Mouse (Mus musculus) left cerebral cortex, postnatal 14 days (tissue): ENCODE results near the gene Chd2. TPM values are rescaled to one million over a fixed set of nuclear protein-coding genes. Genes with fewer than 3 reads are reported as not detected.
A peak's percentile ranks its signal among the peaks of the same experiment; 100 is the strongest.

ENCODE experiments used
- DNase-seq, 2 experiments: peaks; one replicate each; pipeline ENCODE4 v3.0.0; 2021 to 2022; ENCODE audit warnings: low spot score in 2 of 2, mixed read lengths in 1 of 2
- intact Hi-C: fragments of 180-260 bp; cut with DNase I; formaldehyde crosslinking; loops from one replicate; pipeline ENCODE4 v1.15.1; 2025
- total RNA-seq, 2 experiments: library from RNA; stranded (reverse); gene quantifications; 2 replicates each; pipeline ENCODE4 v1.2.3; 2021

Gene Chd2
- total RNA-seq, 2 experiments from 2014 or later, result 39.0 to 43.9 TPM

GRCm38 (mm10) chr7:73546561-73547510 lies 5.2 kb upstream of the Chd2 start:
- intact Hi-C loops, result no loop called here
- DNase-seq, result no peak

DNA sequence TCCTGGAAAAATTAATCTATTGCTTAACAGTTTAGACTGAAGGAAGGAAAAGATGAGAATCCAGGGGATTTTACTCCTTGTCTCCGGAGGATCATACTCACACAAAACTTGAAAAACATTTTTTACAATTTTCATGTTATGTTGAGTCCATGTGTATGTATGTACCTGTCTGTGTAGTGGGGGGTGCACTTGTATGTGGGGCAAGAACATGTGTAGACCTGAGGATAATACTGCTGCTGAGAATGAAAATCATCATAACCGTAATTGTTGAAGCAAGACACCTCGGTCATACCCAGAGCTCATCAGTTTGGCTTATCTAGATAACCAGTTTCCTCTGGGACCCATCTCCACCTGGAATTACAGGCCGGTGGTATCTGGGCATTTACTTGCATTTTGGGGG lies 3.4 kb upstream of the Chd2 start:
- intact Hi-C loops, result no loop called here
- no peak for DNase-seq

GRCm38 (mm10) chr7:73542131-73542853 lies 662 bp upstream of the Chd2 start:
- intact Hi-C loops, result no loop called here
- DNase-seq, result no peak

GRCm38 (mm10) chr7:73541079-73541390 lies 595 bp downstream of the Chd2 start:
- no peak for DNase-seq
- intact Hi-C loops, result loop anchor here (2.0 kb wide), 1 partner anchor 16 kb away; no protein-coding TSS in a partner anchor

- DNase-seq, result no peak
- intact Hi-C loops, result loop anchor here (2.0 kb wide), 1 partner anchor 16 kb away; no protein-coding TSS in a partner anchor
Observed at GRCm38 (mm10) chr7:73540202-73541078, 1.2 kb downstream of the Chd2 start.

DNA sequence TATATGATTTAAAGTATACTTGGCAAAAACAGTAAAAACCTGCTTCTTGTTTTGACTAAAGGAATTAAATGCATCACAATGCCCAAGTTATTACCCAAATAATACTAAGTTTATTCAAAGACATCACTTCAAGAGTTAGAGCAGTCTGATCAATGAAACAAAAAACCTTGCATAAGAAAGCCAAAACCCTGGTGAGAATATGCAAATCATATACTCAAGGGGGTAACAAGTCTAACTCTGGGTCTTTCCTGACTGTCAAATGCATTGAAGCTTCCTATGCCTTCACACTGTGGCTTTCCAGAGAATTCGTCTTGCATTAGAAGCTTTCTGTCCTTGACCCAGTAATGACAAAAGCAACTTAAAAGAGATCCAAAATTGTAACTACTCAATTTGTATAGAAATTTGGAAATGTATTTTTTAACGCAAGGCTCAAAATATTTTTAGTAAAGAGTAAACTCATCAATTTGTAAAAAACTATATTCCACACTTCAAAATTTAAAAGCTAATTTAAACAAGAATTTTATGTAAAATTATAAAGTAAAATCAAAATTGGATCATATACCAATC lies 2.4 kb downstream of the Chd2 start:
- DNase-seq, result no peak
- intact Hi-C loops, result no loop called here

DNA sequence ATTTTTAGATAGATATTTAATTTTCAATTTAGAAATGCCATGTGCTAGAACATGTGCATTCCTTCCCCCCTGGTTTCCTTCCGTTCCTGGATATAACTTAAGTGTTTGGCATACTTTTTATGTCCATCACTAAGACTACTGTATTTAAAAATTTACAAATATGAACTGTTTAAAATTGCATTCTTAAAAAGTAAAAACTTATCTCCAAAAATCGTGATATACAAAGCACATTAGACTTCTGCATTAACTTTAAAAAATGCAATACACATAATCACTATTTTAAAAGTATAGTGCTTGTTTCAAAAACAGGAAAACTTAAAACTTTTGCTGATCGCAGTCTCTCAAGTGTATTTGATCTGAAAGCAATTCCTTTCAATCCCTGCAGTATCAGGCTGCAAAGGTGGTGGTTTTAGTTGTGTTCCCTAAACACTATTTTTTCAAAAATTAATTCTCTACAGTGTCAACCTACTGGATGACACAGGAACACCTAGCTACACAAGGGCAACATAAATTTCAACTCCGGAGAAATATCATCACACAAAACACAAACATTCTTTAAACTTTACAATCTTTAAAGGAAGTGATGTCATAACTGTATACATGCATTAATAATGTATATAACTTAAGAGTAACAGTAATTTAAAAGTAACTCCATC lies 3.1 kb downstream of the Chd2 start:
- no peak for DNase-seq
- intact Hi-C loops, result no loop called here

GRCm38 (mm10) chr7:73537634-73538423 lies 3.8 kb downstream of the Chd2 start:
- intact Hi-C loops, result loop anchor here (1.0 kb wide), 1 partner anchor 80 kb away; no protein-coding TSS in a partner anchor
- peak; percentile 100 for DNase-seq

- intact Hi-C loops, result loop anchor here (1.0 kb wide), 1 partner anchor 81 kb away; no protein-coding TSS in a partner anchor
- no peak for DNase-seq
Observed at GRCm38 (mm10) chr7:73537228-73537627, 4.4 kb downstream of the Chd2 start.

DNA sequence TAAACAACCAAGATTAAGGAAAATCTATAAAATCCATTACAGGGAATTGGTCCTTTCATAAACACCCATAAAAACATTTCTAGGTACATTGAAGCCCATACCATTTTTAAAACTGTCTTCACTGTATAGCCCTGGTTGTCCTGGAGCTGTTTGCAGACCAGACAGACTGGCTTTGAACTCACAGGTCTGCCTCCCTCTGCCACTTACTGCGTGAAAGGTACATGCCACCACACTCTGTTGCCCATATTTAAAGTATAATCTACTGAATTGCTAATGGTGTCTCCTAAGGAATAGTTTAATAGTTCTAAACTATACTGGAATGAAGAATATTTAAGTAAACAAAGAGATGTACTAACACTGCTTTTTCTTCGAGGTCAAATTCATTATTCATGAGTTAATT lies 5.1 kb downstream of the Chd2 start:
- DNase-seq, result no peak
- intact Hi-C loops, result no loop called here

- intact Hi-C loops, result no loop called here
- no peak for DNase-seq
Observed at GRCm38 (mm10) chr7:73535861-73536200, 5.8 kb downstream of the Chd2 start.

GRCm38 (mm10) chr7:73534937-73535860 lies 6.4 kb downstream of the Chd2 start:
- intact Hi-C loops, result no loop called here
- no peak for DNase-seq

GRCm38 (mm10) chr7:73533457-73533856 lies 8.2 kb downstream of the Chd2 start:
- intact Hi-C loops, result no loop called here
- DNase-seq, result no peak

- intact Hi-C loops, result no loop called here
Observed at GRCm38 (mm10) chr7:73532916-73533315, 8.7 kb downstream of the Chd2 start.

GRCm38 (mm10) chr7:73532139-73532538 lies 9.5 kb downstream of the Chd2 start:
- intact Hi-C loops, result no loop called here
- no peak for DNase-seq

More at GRCm38 (mm10) chr7:73532916-73533315, 8.7 kb downstream of the Chd2 start:
- DNase-seq, result no peak

GRCm38 (mm10) chr7:73531506-73532093 lies 10.0 kb downstream of the Chd2 start:
- no peak for DNase-seq
- intact Hi-C loops, result no loop called here

DNA sequence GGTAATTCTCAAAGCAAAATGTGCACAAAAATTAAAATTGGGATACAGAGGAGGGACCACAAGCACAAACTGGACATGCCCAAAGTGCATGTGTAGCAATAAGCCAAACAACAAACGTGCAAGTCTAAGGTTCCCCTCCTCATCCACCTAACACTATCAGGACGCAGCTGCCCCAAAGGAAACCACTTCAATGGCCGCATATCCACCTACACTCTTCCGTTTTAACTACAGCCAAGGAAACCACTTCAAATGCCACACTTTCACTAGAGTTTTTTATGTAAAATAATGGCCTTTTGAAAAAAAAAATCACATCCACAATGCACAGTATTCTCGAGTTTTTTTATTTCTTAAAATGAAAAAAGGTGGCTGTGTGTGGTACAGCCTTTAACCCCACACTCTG lies 10.8 kb downstream of the Chd2 start:
- intact Hi-C loops, result no loop called here
- no peak for DNase-seq
